Mouse (Mus musculus): ENCODE measurements at regions not wholly inside any gene's neighbourhood (a gene's known extent, or its start where the extent isn't known, plus 50 kb on each side); places are given as distances from the start of the nearest gene placed in this dataset.

GRCm38 (mm10) chr7:74072632-74073031 is 59.1 kb upstream of the St8sia2 start:
- no peaks in the 10 kb centered on the region for H3K27me3 ChIP-seq (ENCODE audit: control insufficient read depth, insufficient read depth, low read length)
- no peak overlapping the region for H3K4me3 ChIP-seq (ENCODE audit: low read depth, low read length)
- H3K27ac ChIP-seq (ENCODE audit: low read length): no peak overlapping the region
- WGBS: 39% methylated on average over 3 of the region's 3 CpGs
- no peak for ATAC-seq (ENCODE audit: insufficient number of reproducible peaks, insufficient read depth, low FRiP score, low read depth)
- H3K36me3 ChIP-seq (ENCODE audit: control insufficient read depth, insufficient read depth, low read length): no peaks in the 10 kb centered on the region
- peaks cover 4% of the 10 kb centered on the region; the same call in 1 of the 2 replicates for H3K4me1 ChIP-seq (ENCODE audit: control insufficient read depth, insufficient read depth, low read length)
- no peak overlapping the region for H3K4me2 ChIP-seq (replicated peaks; ENCODE audit: low read depth, low read length)
- H3K9ac ChIP-seq (replicated peaks; ENCODE audit: low read depth, low read length): no peak overlapping the region
- no peaks in the 10 kb centered on the region for H3K9me3 ChIP-seq (ENCODE audit: control insufficient read depth, low read depth, low read length)

DNA sequence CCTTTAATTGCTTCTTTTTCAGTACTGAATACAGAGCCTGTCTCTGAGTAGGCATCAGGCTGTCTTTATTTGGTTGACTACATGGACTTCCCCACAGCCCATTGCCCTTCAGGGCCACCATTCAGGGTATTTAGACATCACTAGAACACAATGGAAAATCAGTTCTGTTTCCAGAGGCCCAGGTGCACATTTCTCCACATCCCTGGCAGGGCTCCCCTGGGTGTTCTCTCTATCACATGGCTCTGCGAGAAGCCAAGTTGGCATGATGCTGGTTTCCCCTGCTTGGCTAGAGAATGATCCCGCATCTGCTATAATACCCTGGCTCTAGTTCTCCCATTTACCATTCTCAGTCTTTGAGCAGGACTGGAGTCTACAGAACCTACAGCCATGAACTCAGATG is 57.3 kb upstream of the St8sia2 start:
- Histone ChIP-seq H3K27ac (ENCODE audit: low read length) (no peak overlapping the region), H3K4me2 (replicated peaks; ENCODE audit: low read depth, low read length) (no peak overlapping the region), H3K27me3 (ENCODE audit: control insufficient read depth, insufficient read depth, low read length) (no peaks in the 10 kb centered on the region), H3K36me3 (ENCODE audit: control insufficient read depth, insufficient read depth, low read length) (no peaks in the 10 kb centered on the region), H3K9me3 (ENCODE audit: control insufficient read depth, low read depth, low read length) (no peaks in the 10 kb centered on the region), H3K4me3 (ENCODE audit: low read depth, low read length) (no peak overlapping the region), H3K9ac (replicated peaks; ENCODE audit: low read depth, low read length) (no peak overlapping the region), H3K4me1 (ENCODE audit: control insufficient read depth, insufficient read depth, low read length) (peaks cover 4% of the 10 kb centered on the region; the same call in 1 of the 2 replicates)
- 92% methylated on average over 2 of the region's 2 CpGs for WGBS
- ATAC-seq (ENCODE audit: insufficient number of reproducible peaks, insufficient read depth, low FRiP score, low read depth): no peak

- Histone ChIP-seq H3K4me2 (replicated peaks; ENCODE audit: low read depth, low read length) (no peak overlapping the region), H3K9me3 (ENCODE audit: control insufficient read depth, low read depth, low read length) (no peaks in the 10 kb centered on the region), H3K4me1 (ENCODE audit: control insufficient read depth, insufficient read depth, low read length) (no peaks in the 10 kb centered on the region), H3K36me3 (ENCODE audit: control insufficient read depth, insufficient read depth, low read length) (no peaks in the 10 kb centered on the region), H3K27me3 (ENCODE audit: control insufficient read depth, insufficient read depth, low read length) (no peaks in the 10 kb centered on the region), H3K27ac (ENCODE audit: low read length) (no peak overlapping the region), H3K9ac (replicated peaks; ENCODE audit: low read depth, low read length) (no peak overlapping the region), H3K4me3 (ENCODE audit: low read depth, low read length) (no peak overlapping the region)
- no peak for ATAC-seq (ENCODE audit: insufficient number of reproducible peaks, insufficient read depth, low FRiP score, low read depth)
- 48% methylated on average over 4 of the region's 4 CpGs for WGBS
Measured at GRCm38 (mm10) chr7:74065449-74066099, 52.1 kb upstream of the St8sia2 start.

Measured in stomach, embryonic 14.5 days (tissue).